Mouse (Mus musculus) forebrain, embryonic 13.5 days (tissue): ENCODE data around the gene Zyg11a. TPM values are rescaled to one million over a fixed set of nuclear protein-coding genes. Genes with fewer than 3 reads are reported as not detected.

Experiments used
- ATAC-seq: fragments of 200-750 bp; cut with Nextera tagmentation; 2 replicates; pipeline ENCODE4 v1.8.0; 2017
- H3K27ac ChIP-seq: fragments of 300-500 bp; sonication (generic); 2 replicates; pipeline ENCODE4 v1.5.1; 2015; ENCODE audit warnings: inconsistent platforms, mild to moderate bottlenecking, moderate library complexity
- H3K27me3 ChIP-seq: fragments of 300-500 bp; sonication (generic); 2 replicates; pipeline ENCODE4 v1.6.1; 2015; ENCODE audit warnings: mild to moderate bottlenecking, inconsistent platforms
- H3K36me3 ChIP-seq: fragments of 300-500 bp; sonication (generic); 2 replicates; pipeline ENCODE4 v1.6.1; 2015; ENCODE audit warnings: mild to moderate bottlenecking, inconsistent platforms; ENCODE audit not compliant: poor library complexity, severe bottlenecking
- H3K4me1 ChIP-seq: fragments of 300-500 bp; sonication (generic); 2 replicates; pipeline ENCODE4 v1.6.1; 2015; ENCODE audit warnings: inconsistent platforms
- H3K4me2 ChIP-seq: fragments of 300-500 bp; sonication (generic); 2 replicates; pipeline ENCODE4 v1.6.1; 2015; ENCODE audit warnings: inconsistent platforms, mild to moderate bottlenecking, moderate library complexity
- H3K4me3 ChIP-seq: fragments of 300-500 bp; sonication (generic); 2 replicates; pipeline ENCODE4 v1.5.1; 2015; ENCODE audit warnings: mild to moderate bottlenecking, inconsistent platforms
- H3K9ac ChIP-seq: fragments of 300-500 bp; sonication (generic); 2 replicates; pipeline ENCODE4 v1.6.1; 2015; ENCODE audit warnings: mild to moderate bottlenecking, inconsistent platforms
- H3K9me3 ChIP-seq: fragments of 300-500 bp; sonication (generic); replicated peaks from 2 replicates; pipeline ENCODE4 v1.6.1; 2016; ENCODE audit warnings: inconsistent platforms
- WGBS: fragments of 180-500 bp; shearing (Covaris S2); methylation state at CpG from one replicate; pipeline ENCODE4 v1.1.7; 2015; 5-methylcytosine and 5-hydroxymethylcytosine counted together
- polyA plus RNA-seq: library from polyadenylated mRNA; unstranded; fragments of >200 nt; fragmentation: Nextera tagmentation; extraction: Ambion mirVana; gene quantifications from 2 replicates; pipeline ENCODE4 v1.2.1, GENCODE M21; 2015

The Zyg11a gene
- polyA plus RNA-seq: not detected in 2 replicates

DNA sequence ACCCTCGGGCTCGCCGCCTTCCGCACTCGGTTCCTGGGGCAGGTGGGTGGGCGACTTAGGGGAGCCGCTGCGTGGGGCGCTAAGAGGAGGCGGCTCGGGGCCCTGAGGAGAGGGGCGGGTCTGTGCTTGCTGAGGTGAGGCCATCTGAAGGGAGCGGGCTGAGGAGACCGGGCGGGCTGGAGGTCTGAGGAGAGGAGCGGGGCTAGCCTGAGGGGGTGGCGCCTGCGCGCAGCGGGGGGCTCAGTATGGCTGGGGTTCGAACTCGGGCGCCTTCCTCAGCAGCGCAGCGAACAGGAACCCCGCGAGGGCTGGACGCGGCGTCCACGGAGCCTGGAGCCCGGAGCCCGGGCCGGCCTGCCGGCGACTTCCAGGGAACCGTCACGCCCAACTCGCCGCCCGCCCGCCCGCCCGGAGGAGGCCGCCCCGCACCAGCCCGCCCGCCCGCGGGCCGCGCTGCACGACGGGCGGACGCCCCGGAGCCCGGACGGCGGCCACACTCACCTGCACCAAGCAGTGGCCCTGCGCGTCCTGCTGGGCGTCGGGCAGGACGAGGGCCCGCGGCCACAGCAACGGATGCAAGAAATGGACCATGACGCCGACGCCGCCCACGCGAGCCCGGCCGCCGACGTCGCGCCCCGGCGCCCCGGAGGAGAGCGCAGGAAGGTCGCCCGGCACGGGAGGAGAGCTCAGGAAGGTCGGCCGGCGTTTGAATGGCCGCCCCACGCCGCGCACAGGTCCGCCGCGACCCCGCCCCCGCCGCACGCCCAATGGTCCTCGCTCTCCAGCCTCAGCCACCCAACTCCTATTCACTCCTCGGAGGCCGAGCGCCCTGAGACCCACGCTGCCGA, at the start of gene Zyg11a:
Gene Zyg11a (minus strand): TSS at position 717 of the 848 bp plus-strand sequence.
- no peaks in the 10 kb centered on the region for H3K36me3 ChIP-seq
- H3K27me3 ChIP-seq: peaks cover 56% of the 10 kb centered on the region
- H3K4me3 ChIP-seq: peak within 1 kb of the TSS; percentile 43
- H3K4me1 ChIP-seq: peaks cover 9% of the 10 kb centered on the region
- no peak within 1 kb of the TSS for H3K27ac ChIP-seq
- no peak for ATAC-seq
- WGBS: under 1% methylated on average over 66 of the region's 107 CpGs
- peak within 1 kb of the TSS; percentile 30; the same call in 1 of the 2 replicates for H3K9ac ChIP-seq
- no peaks in the 10 kb centered on the region for H3K9me3 ChIP-seq
- peak within 1 kb of the TSS; percentile 65 for H3K4me2 ChIP-seq

DNA sequence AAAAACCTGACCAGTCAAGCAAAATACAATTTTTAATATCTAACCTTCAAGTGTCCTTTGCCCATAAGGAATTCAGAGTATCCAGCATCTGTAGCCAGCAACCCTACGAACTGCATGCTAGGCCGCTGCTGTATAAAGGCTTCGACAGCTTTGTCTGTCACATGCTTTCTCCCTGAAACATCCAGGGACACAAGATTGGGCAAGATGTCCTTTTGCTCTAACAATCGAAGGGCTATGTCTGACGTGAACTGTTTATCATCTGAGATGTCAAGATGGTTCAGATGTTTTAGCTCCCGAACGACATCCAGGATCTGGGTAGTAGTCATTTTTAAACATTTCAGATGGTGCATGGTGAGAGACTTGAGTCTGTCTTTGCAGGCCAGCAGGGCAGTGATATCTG, 47.9 kb upstream of the Zyg11a start:
- no peak for ATAC-seq
- 95% methylated on average over 7 of the region's 7 CpGs for WGBS
- Histone ChIP-seq H3K4me1 (no peaks in the 10 kb centered on the region), H3K36me3 (peaks cover 58% of the 10 kb centered on the region), H3K27me3 (no peaks in the 10 kb centered on the region), H3K4me2 (no peak overlapping the region), H3K4me3 (no peak overlapping the region), H3K9ac (no peak overlapping the region), H3K27ac (no peak overlapping the region), H3K9me3 (no peaks in the 10 kb centered on the region)

DNA sequence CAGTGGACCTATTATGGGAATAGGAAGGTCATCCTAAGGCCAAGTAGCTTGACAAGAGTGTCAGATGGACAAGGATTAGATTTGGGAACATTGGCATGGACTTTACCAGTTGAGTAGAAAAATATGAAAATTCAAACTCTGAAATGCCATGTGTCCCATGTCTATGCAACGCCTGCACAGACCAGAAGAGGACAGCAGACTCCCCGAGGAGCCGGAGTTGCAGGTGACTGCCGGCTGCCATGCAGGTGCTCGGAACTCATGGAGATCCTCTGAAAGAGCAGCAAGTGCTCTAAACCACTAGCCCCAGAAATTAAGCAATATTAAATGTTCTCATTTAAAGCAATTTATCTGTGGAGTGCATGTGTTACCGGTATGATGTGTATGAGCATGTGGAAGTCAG, 35.5 kb upstream of the Zyg11a start:
- ATAC-seq: no peak
- Histone ChIP-seq H3K27ac (no peak overlapping the region), H3K4me2 (no peak overlapping the region), H3K36me3 (peaks cover 88% of the 10 kb centered on the region), H3K9me3 (no peaks in the 10 kb centered on the region), H3K27me3 (no peaks in the 10 kb centered on the region), H3K4me1 (no peaks in the 10 kb centered on the region), H3K4me3 (no peak overlapping the region), H3K9ac (no peak overlapping the region)
- 91% methylated on average over 6 of the region's 6 CpGs for WGBS

DNA sequence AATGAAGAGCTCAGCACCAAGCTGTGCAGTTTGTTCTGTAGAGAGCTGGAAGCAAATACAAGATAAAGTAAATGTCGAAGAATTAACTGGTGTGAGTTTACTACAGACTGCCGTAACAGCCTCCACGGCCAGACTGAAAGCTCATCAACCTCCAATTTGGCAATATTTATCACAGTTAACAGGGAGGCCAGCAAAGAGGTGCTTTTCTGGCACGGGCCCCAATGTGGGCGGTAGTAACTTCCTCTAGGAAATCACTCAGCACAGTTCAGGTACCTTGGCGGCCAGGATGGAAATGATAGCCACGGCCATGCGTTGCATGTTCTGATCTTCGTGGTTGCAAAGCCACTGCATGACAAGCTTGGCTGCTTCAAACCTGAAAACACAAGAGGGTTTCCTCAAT, 32.7 kb upstream of the Zyg11a start:
- no peak for ATAC-seq
- 98% methylated on average over 9 of the region's 9 CpGs for WGBS
- no peaks in the 10 kb centered on the region for H3K9me3 ChIP-seq
- no peaks in the 10 kb centered on the region for H3K4me1 ChIP-seq
- H3K36me3 ChIP-seq: peaks cover 69% of the 10 kb centered on the region
- no peaks in the 10 kb centered on the region for H3K27me3 ChIP-seq
- no peak overlapping the region for H3K4me2 ChIP-seq
- H3K4me3 ChIP-seq: no peak overlapping the region
- H3K9ac ChIP-seq: no peak overlapping the region
- H3K27ac ChIP-seq: no peak overlapping the region

DNA sequence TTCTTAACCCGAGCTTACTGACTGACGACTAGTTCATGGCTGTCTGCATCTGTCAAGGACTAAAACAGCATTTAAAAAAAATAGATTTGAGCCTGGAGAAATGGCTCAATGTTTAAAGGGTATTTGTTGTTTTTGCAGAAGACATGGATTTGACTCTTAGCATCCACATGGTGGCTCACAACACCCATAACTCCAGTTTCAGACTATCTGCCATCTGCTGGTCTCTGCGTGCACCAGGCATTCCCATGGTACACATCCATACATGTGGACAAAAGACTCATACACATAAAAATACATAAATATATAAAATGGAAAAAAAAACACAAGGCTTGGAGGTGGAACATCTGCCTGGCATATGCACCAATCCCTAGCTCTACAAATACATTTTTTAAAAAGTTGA, 31.5 kb upstream of the Zyg11a start:
- Histone ChIP-seq H3K27me3 (no peaks in the 10 kb centered on the region), H3K9ac (no peak overlapping the region), H3K27ac (no peak overlapping the region), H3K4me1 (no peaks in the 10 kb centered on the region), H3K4me2 (no peak overlapping the region), H3K9me3 (no peaks in the 10 kb centered on the region), H3K36me3 (peaks cover 70% of the 10 kb centered on the region), H3K4me3 (no peak overlapping the region)
- ATAC-seq: no peak
- WGBS: 92% methylated on average over 3 of the region's 3 CpGs

DNA sequence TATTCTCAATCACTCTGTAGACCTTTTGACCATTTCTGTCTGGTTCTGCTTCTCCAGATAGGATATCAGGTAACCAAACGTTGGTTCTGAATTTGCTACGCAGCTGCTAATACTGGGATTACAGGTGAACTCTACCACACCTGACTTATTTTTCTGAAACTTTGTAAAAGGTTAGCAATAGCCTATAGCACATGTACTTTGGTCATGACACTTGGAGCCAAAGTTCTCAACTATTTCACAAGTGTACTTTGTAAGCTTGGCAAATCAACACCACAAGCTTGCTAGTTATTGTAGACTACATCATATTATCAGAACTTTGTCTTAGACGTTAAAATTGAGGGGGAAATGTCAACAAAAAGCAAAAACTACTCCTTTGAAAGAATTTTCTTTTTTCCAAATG, 15.8 kb upstream of the Zyg11a start:
- Histone ChIP-seq H3K4me2 (no peak overlapping the region), H3K4me3 (no peak overlapping the region), H3K27ac (no peak overlapping the region), H3K27me3 (no peaks in the 10 kb centered on the region), H3K9ac (no peak overlapping the region), H3K9me3 (no peaks in the 10 kb centered on the region), H3K4me1 (no peaks in the 10 kb centered on the region), H3K36me3 (peaks cover 63% of the 10 kb centered on the region)
- WGBS: 93% methylated on average over 3 of the region's 3 CpGs
- no peak for ATAC-seq

DNA sequence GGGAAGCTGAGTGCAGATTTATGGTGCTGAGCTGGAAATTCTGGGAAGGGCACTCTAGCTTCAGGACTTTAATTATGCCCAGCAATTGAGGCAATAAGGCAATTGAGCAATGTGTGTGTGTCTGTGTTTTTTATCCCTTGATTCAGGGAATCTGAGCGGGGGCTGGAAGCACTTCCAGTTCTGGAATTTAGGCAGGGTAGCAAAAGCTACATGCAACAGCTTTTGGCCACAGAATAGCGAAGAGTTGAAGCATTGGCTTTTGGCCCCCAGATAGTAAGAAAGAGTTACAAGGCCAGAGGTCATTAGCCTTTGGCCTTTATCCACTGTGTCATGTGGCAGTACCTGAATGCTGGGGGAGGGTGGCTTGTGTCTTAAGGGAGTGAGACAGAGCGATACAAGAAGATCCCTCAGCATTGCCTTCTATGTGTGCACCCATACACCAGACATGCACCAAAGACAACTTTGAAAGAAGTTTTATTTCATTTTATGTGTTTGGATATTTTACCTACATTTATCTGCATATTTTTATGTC, 7.6 kb upstream of the Zyg11a start:
- 64% methylated on average over 3 of the region's 3 CpGs for WGBS
- no peaks in the 10 kb centered on the region for H3K4me1 ChIP-seq
- 0 out of 2 replicates have a peak, but pooled peaks cover 3% of the 10 kb centered on the region for H3K36me3 ChIP-seq
- no peak overlapping the region for H3K27ac ChIP-seq
- H3K27me3 ChIP-seq: no peaks in the 10 kb centered on the region; the same call in 1 of the 2 replicates
- no peak for ATAC-seq
- no peak overlapping the region for H3K4me3 ChIP-seq
- no peaks in the 10 kb centered on the region for H3K9me3 ChIP-seq
- H3K4me2 ChIP-seq: no peak overlapping the region
- no peak overlapping the region for H3K9ac ChIP-seq

DNA sequence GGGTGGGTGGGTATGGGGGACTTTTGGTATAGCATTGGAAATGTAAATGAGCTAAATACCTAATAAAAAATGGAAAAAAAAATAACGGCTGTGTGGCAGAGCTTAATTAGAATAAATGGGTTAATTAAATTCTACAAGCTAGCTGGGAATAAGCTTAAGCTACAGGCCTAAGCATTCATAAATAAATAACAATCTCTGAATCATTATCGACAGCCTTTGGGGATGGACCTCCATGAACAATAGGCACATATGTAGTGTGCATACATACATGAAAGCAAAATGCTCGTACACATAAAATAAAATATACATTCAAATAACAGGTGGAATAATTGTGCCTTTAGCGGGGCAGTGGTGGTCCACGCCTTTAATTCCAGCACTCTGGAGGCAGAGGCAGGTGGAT, 4.7 kb upstream of the Zyg11a start:
- no peaks in the 10 kb centered on the region for H3K9me3 ChIP-seq
- H3K4me1 ChIP-seq: peaks cover 5% of the 10 kb centered on the region
- 85% methylated on average over 5 of the region's 5 CpGs for WGBS
- H3K27ac ChIP-seq: no peak overlapping the region
- H3K27me3 ChIP-seq: peaks cover 26% of the 10 kb centered on the region
- H3K9ac ChIP-seq: no peak overlapping the region
- no peak overlapping the region for H3K4me3 ChIP-seq
- no peaks in the 10 kb centered on the region for H3K36me3 ChIP-seq
- no peak overlapping the region for H3K4me2 ChIP-seq
- ATAC-seq: no peak

DNA sequence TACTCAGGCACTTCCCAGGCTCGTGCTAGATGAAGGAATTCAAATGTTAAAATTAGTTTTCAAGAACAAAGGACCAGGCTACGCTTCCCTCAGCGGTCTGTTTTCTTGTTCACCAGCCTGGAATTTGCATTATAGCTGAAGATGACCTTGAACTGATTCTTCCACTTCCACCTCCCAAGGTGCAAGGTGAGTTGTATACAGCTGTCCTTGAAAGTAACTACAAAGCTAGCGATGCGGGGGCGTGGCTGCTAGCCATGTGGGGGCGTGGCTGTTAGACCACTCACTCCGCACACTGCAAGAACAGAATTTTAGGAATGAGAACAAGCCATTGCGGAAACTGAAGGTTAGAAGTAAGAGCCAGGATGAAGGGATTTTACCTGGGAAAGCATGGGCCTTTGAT, 1.2 kb upstream of the Zyg11a start:
- no peak for ATAC-seq
- peaks cover 9% of the 10 kb centered on the region for H3K4me1 ChIP-seq
- no peak overlapping the region for H3K4me3 ChIP-seq
- H3K4me2 ChIP-seq: no peak overlapping the region
- no peak overlapping the region for H3K27ac ChIP-seq
- peaks cover 56% of the 10 kb centered on the region for H3K27me3 ChIP-seq
- WGBS: 6% methylated on average over 9 of the region's 9 CpGs
- no peaks in the 10 kb centered on the region for H3K9me3 ChIP-seq
- no peak overlapping the region for H3K9ac ChIP-seq
- H3K36me3 ChIP-seq: no peaks in the 10 kb centered on the region

DNA sequence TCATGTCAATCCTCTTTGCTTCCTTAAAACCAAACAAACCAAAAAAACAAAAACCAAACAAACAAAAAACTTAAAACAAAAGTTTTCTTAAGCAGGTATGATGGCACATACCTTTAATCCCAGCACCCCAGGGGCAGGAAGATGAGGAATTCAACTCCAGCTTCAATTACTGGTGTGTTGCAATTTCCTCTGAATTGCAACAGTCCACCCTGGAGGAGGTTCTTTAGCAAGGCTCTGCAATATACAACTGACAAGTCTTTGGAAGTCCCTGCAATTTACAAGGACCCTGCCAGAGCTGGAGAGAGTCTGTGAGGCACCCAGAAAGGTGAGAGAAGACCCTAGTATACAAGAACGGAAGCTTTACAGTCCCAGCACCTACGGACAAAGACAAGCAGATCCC, 4.8 kb downstream of the Zyg11a start:
- Histone ChIP-seq H3K36me3 (no peaks in the 10 kb centered on the region), H3K9ac (no peak overlapping the region), H3K9me3 (no peaks in the 10 kb centered on the region), H3K27me3 (peaks cover 35% of the 10 kb centered on the region), H3K4me3 (no peak overlapping the region), H3K4me2 (no peak overlapping the region), H3K27ac (no peak overlapping the region), H3K4me1 (peaks cover 9% of the 10 kb centered on the region)
- ATAC-seq: no peak
- 91% methylated on average over 2 of the region's 2 CpGs for WGBS

DNA sequence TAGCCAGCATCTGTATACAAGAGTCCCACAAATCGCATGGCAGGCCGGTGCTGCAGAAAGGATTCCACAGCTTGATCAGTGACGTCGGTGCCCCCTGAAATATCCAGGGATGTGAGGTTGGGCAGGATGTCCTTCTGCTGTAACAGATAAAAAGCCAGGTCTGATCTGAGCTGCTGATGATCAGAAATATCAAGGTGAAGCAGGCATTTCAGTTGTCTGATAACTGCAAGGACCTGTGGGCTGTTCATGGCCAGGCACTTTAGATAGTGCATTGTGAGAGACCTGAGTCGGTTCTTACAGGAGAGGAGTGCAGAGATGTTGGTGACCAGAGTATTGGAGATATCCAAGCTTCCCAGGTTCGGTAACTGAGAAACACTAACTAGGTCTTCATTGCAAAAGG, 13.2 kb downstream of the Zyg11a start:
- no peak overlapping the region for H3K4me2 ChIP-seq
- no peak overlapping the region for H3K27ac ChIP-seq
- H3K36me3 ChIP-seq: no peaks in the 10 kb centered on the region
- ATAC-seq: no peak
- H3K9me3 ChIP-seq: no peaks in the 10 kb centered on the region
- no peaks in the 10 kb centered on the region for H3K27me3 ChIP-seq
- H3K4me3 ChIP-seq: no peak overlapping the region
- H3K4me1 ChIP-seq: no peaks in the 10 kb centered on the region
- no peak overlapping the region for H3K9ac ChIP-seq
- WGBS: 92% methylated on average over 6 of the region's 6 CpGs

DNA sequence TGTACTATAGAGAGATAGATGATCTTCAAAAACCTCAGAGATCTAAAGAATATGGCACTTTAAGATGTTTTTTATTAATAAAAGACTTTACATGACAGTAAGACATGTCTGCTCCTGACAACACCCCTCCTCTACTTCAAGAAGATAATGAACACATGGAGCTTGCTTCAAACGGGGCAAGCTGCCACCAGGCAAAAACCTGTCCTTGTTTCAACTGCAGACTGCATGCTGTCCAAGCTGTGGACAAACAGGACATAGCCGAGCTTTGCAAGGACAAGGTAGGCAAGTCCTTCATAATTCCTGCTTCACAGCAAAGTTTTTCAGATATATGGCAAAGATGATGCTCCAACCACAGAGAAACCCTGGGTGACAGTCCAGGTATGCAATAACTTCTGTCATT, 18.6 kb downstream of the Zyg11a start:
- no peaks in the 10 kb centered on the region for H3K36me3 ChIP-seq
- H3K27me3 ChIP-seq: no peaks in the 10 kb centered on the region
- no peaks in the 10 kb centered on the region; the same call in 1 of the 2 replicates for H3K4me1 ChIP-seq
- H3K9me3 ChIP-seq: no peaks in the 10 kb centered on the region
- no peak overlapping the region for H3K4me2 ChIP-seq
- 72% methylated on average over 2 of the region's 2 CpGs for WGBS
- no peak overlapping the region for H3K27ac ChIP-seq
- no peak overlapping the region for H3K9ac ChIP-seq
- ATAC-seq: no peak
- H3K4me3 ChIP-seq: no peak overlapping the region
